Mouse (Mus musculus): ENCODE measurements at regions not wholly inside any gene's neighbourhood (a gene's known extent, or its start where the extent isn't known, plus 50 kb on each side); places are given as distances from the start of the nearest gene placed in this dataset.

DNA sequence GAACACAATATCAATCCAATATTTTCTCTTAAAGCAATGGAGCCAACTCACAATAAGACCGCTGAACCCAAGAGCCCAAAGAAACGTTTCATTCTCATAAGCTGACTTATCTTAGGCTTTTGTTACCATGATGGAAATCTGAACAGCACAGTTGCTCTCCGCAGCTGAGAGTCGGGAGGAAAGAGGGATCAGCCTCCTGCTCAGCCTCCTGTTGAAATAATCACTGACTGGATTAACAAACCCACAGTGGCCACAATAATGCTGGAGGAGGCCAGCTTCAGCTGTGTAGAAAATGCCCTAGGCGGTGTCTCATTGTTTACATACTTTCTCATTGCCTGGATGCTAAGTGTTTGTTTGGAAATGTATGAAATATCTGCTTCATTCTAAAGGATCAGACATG is 398.1 kb downstream of the Rnd3 start:
- no peak for DNase-seq (ENCODE audit: low read depth, low spot score)
- Histone ChIP-seq H3K9ac (ENCODE audit: insufficient read depth, low read depth, low read length, poor library complexity, severe bottlenecking) (no peak overlapping the region), H3K4me3 (ENCODE audit: insufficient read depth in 1 of 2, low read depth in 1 of 2, low read length in 2 of 2, poor library complexity in 1 of 2, severe bottlenecking in 1 of 2) (no peak overlapping the region), H3K36me3 (ENCODE audit: control insufficient read depth, insufficient read depth, low read length, poor library complexity, severe bottlenecking) (no peaks in the 10 kb centered on the region), H3K27ac (ENCODE audit: insufficient read depth, low read depth, low read length, poor library complexity, severe bottlenecking) (no peak overlapping the region), H3K9me3 (ENCODE audit: control insufficient read depth, insufficient read depth, low read depth, low read length) (no peaks in the 10 kb centered on the region), H3K4me1 (ENCODE audit: control insufficient read depth in 2 of 2, insufficient read depth in 2 of 2, low read length in 2 of 2, poor library complexity in 1 of 2) (no peaks in the 10 kb centered on the region)
- in situ Hi-C loops (cut with MboI; ENCODE audit: low sequenced_read_pairs in 2 of 2, unreplicated experiment in 2 of 2): no loop called here
- TF ChIP-seq CHD2 (IDR thresholded peaks at IDR 0.05; ENCODE audit: low read depth, low read length): no peak
- no peak for TF ChIP-seq ZC3H11A (IDR thresholded peaks at IDR 0.05; ENCODE audit: borderline replicate concordance, low read depth, low read length)
- TF ChIP-seq MAFK (IDR thresholded peaks at IDR 0.05; ENCODE audit: insufficient read depth, low read depth, low read length): no peak
- no peak for TF ChIP-seq ZNF384 (IDR thresholded peaks at IDR 0.05; ENCODE audit: low read depth, low read length)
- TF ChIP-seq HCFC1 (IDR thresholded peaks at IDR 0.05; ENCODE audit: borderline replicate concordance, insufficient read depth, low read length): no peak

DNA sequence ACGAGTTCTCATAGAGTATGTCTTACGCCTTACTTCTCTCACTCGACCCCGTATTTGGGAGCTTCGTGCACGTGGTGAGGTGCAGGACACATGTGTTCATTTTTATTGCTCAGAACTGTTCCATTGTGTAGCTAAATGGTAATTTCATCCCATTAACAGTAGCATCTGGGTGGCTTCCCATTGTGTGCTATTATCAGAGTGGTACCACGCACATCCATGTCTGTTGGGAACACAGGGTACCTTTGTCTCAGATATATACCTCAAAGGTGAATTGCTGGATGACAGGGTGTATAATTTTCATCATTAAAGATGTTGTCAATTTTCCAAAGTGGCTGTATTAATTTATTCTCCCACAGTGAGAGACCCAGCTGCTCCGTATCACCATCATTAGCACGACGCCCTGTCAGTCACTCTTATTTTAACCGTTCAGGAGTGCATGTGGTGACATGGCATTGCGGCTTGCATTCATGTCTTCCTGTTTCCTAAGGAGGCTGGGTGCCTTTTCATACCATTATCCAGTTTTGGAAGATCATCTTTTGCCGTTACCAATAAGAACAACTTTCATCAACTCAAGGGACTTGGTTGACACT is 404.2 kb downstream of the Rnd3 start:
- DNase-seq (ENCODE audit: low read depth, low spot score): no peak
- in situ Hi-C loops (cut with MboI; ENCODE audit: low sequenced_read_pairs in 2 of 2, unreplicated experiment in 2 of 2): no loop called here
- Histone ChIP-seq H3K27ac (ENCODE audit: insufficient read depth, low read depth, low read length, poor library complexity, severe bottlenecking) (no peak overlapping the region), H3K36me3 (ENCODE audit: control insufficient read depth, insufficient read depth, low read length, poor library complexity, severe bottlenecking) (no peaks in the 10 kb centered on the region), H3K9ac (ENCODE audit: insufficient read depth, low read depth, low read length, poor library complexity, severe bottlenecking) (no peak overlapping the region), H3K9me3 (ENCODE audit: control insufficient read depth, insufficient read depth, low read depth, low read length) (no peaks in the 10 kb centered on the region), H3K4me3 (ENCODE audit: insufficient read depth in 1 of 2, low read depth in 1 of 2, low read length in 2 of 2, poor library complexity in 1 of 2, severe bottlenecking in 1 of 2) (no peak overlapping the region), H3K4me1 (ENCODE audit: control insufficient read depth in 2 of 2, insufficient read depth in 2 of 2, low read length in 2 of 2, poor library complexity in 1 of 2) (no peaks in the 10 kb centered on the region)
- no peak for TF ChIP-seq ZNF384 (IDR thresholded peaks at IDR 0.05; ENCODE audit: low read depth, low read length)
- no peak for TF ChIP-seq ZC3H11A (IDR thresholded peaks at IDR 0.05; ENCODE audit: borderline replicate concordance, low read depth, low read length)
- TF ChIP-seq HCFC1 (IDR thresholded peaks at IDR 0.05; ENCODE audit: borderline replicate concordance, insufficient read depth, low read length): no peak
- TF ChIP-seq MAFK (IDR thresholded peaks at IDR 0.05; ENCODE audit: insufficient read depth, low read depth, low read length): no peak
- no peak for TF ChIP-seq CHD2 (IDR thresholded peaks at IDR 0.05; ENCODE audit: low read depth, low read length)

DNA sequence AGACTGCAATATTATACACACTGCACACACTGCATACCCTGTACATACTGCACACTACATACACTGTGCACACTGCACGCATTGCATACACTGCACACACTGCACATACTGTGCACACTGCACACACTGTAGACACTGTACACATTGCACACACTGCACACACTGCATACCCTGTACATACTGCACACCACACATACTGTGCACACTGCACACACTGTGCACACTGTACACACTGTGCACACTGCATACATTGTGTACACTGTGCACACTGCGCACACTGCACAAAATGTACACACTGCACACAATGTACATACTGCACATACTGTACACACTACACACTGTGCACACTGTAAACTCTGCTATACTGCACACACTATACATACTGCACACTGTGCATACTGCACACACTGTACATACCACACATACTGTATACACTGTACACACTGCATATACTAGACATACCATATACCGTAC is 405.1 kb downstream of the Rnd3 start:
- TF ChIP-seq ZNF384 (IDR thresholded peaks at IDR 0.05; ENCODE audit: low read depth, low read length) (no peak), CHD2 (IDR thresholded peaks at IDR 0.05; ENCODE audit: low read depth, low read length) (no peak), MAFK (IDR thresholded peaks at IDR 0.05; ENCODE audit: insufficient read depth, low read depth, low read length) (no peak), ZC3H11A (IDR thresholded peaks at IDR 0.05; ENCODE audit: borderline replicate concordance, low read depth, low read length) (no peak), HCFC1 (IDR thresholded peaks at IDR 0.05; ENCODE audit: borderline replicate concordance, insufficient read depth, low read length) (no peak)
- H3K4me1 ChIP-seq (ENCODE audit: control insufficient read depth in 2 of 2, insufficient read depth in 2 of 2, low read length in 2 of 2, poor library complexity in 1 of 2): no peaks in the 10 kb centered on the region
- no peak for DNase-seq (ENCODE audit: low read depth, low spot score)
- in situ Hi-C loops (cut with MboI; ENCODE audit: low sequenced_read_pairs in 2 of 2, unreplicated experiment in 2 of 2): no loop called here
- H3K9ac ChIP-seq (ENCODE audit: insufficient read depth, low read depth, low read length, poor library complexity, severe bottlenecking): no peak overlapping the region
- H3K27ac ChIP-seq (ENCODE audit: insufficient read depth, low read depth, low read length, poor library complexity, severe bottlenecking): no peak overlapping the region
- no peaks in the 10 kb centered on the region for H3K36me3 ChIP-seq (ENCODE audit: control insufficient read depth, insufficient read depth, low read length, poor library complexity, severe bottlenecking)
- H3K9me3 ChIP-seq (ENCODE audit: control insufficient read depth, insufficient read depth, low read depth, low read length): no peaks in the 10 kb centered on the region
- H3K4me3 ChIP-seq (ENCODE audit: insufficient read depth in 1 of 2, low read depth in 1 of 2, low read length in 2 of 2, poor library complexity in 1 of 2, severe bottlenecking in 1 of 2): no peak overlapping the region

DNA sequence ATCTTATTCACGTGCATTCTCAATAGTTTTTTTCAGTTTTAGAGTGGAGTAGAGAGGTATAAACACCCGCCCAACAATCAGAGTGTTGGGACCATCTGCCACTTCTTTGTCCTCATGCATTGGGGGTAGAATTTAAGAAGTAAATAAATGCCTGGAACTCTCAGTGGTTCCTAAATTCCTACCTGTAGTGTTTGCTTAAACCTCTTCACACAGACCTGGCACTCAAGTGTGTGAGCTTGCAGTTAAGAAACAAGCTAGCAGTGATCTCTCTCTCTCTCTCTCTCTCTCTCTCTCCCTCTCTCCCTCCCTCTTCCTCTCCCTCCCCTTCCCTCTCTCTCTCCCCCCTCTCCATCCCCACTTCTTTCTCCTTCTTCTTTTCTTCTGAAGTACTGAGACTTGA is 406.5 kb downstream of the Rnd3 start:
- H3K9ac ChIP-seq (ENCODE audit: insufficient read depth, low read depth, low read length, poor library complexity, severe bottlenecking): no peak overlapping the region
- no peak for DNase-seq (ENCODE audit: low read depth, low spot score)
- H3K9me3 ChIP-seq (ENCODE audit: control insufficient read depth, insufficient read depth, low read depth, low read length): no peaks in the 10 kb centered on the region
- no peak overlapping the region for H3K4me3 ChIP-seq (ENCODE audit: insufficient read depth in 1 of 2, low read depth in 1 of 2, low read length in 2 of 2, poor library complexity in 1 of 2, severe bottlenecking in 1 of 2)
- H3K4me1 ChIP-seq (ENCODE audit: control insufficient read depth in 2 of 2, insufficient read depth in 2 of 2, low read length in 2 of 2, poor library complexity in 1 of 2): no peaks in the 10 kb centered on the region
- no peaks in the 10 kb centered on the region for H3K36me3 ChIP-seq (ENCODE audit: control insufficient read depth, insufficient read depth, low read length, poor library complexity, severe bottlenecking)
- no peak overlapping the region for H3K27ac ChIP-seq (ENCODE audit: insufficient read depth, low read depth, low read length, poor library complexity, severe bottlenecking)
- no peak for TF ChIP-seq CHD2 (IDR thresholded peaks at IDR 0.05; ENCODE audit: low read depth, low read length)
- no peak for TF ChIP-seq MAFK (IDR thresholded peaks at IDR 0.05; ENCODE audit: insufficient read depth, low read depth, low read length)
- TF ChIP-seq ZC3H11A (IDR thresholded peaks at IDR 0.05; ENCODE audit: borderline replicate concordance, low read depth, low read length): no peak
- TF ChIP-seq HCFC1 (IDR thresholded peaks at IDR 0.05; ENCODE audit: borderline replicate concordance, insufficient read depth, low read length): no peak
- TF ChIP-seq ZNF384 (IDR thresholded peaks at IDR 0.05; ENCODE audit: low read depth, low read length): no peak
- in situ Hi-C loops (cut with MboI; ENCODE audit: low sequenced_read_pairs in 2 of 2, unreplicated experiment in 2 of 2): no loop called here
